Mouse (Mus musculus) neural tube, embryonic 12.5 days (tissue): ENCODE measurements around the gene Tmem138. TPM values are rescaled to one million over a fixed set of nuclear protein-coding genes. Genes with fewer than 3 reads are reported as not detected.

Experiments
- ATAC-seq: fragments of 200-750 bp; cut with Nextera tagmentation; 2 replicates; pipeline ENCODE4 v1.8.0; 2017; ENCODE audit warnings: low read depth, mild to moderate bottlenecking, moderate TSS enrichment, moderate library complexity; ENCODE audit not compliant: low FRiP score
- H3K27ac ChIP-seq: fragments of 300-500 bp; sonication (generic); 2 replicates; pipeline ENCODE4 v1.5.1; 2016
- H3K27me3 ChIP-seq: fragments of 300-500 bp; sonication (generic); replicated peaks from 2 replicates; pipeline ENCODE4 v1.6.1; 2016; ENCODE audit warnings: mild to moderate bottlenecking
- H3K36me3 ChIP-seq: fragments of 300-500 bp; sonication (generic); 2 replicates; pipeline ENCODE4 v1.6.1; 2016; ENCODE audit warnings: mild to moderate bottlenecking
- H3K4me1 ChIP-seq: fragments of 300-500 bp; sonication (generic); 2 replicates; pipeline ENCODE4 v1.6.1; 2016
- H3K4me2 ChIP-seq: fragments of 300-500 bp; sonication (generic); replicated peaks from 2 replicates; pipeline ENCODE4 v1.6.1; 2016; ENCODE audit warnings: mild to moderate bottlenecking
- H3K4me3 ChIP-seq: fragments of 300-500 bp; sonication (generic); 2 replicates; pipeline ENCODE4 v1.5.1; 2016
- H3K9ac ChIP-seq: fragments of 300-500 bp; sonication (generic); 2 replicates; pipeline ENCODE4 v1.6.1; 2016; ENCODE audit warnings: mild to moderate bottlenecking
- H3K9me3 ChIP-seq: fragments of 300-500 bp; sonication (generic); 2 replicates; pipeline ENCODE4 v1.6.1; 2016; ENCODE audit warnings: mild to moderate bottlenecking
- WGBS: fragments of 180-500 bp; shearing (Covaris S2); methylation state at CpG from one replicate; pipeline ENCODE4 v1.1.7; 2016; 5-methylcytosine and 5-hydroxymethylcytosine counted together
- polyA plus RNA-seq: library from polyadenylated mRNA; unstranded; fragments of >200 nt; fragmentation: Nextera tagmentation; extraction: Ambion mirVana; gene quantifications from 2 replicates; pipeline ENCODE4 v1.2.1, GENCODE M21; 2016

The Tmem138 gene
- 41.6 and 42.9 TPM in 2 replicates for polyA plus RNA-seq

DNA sequence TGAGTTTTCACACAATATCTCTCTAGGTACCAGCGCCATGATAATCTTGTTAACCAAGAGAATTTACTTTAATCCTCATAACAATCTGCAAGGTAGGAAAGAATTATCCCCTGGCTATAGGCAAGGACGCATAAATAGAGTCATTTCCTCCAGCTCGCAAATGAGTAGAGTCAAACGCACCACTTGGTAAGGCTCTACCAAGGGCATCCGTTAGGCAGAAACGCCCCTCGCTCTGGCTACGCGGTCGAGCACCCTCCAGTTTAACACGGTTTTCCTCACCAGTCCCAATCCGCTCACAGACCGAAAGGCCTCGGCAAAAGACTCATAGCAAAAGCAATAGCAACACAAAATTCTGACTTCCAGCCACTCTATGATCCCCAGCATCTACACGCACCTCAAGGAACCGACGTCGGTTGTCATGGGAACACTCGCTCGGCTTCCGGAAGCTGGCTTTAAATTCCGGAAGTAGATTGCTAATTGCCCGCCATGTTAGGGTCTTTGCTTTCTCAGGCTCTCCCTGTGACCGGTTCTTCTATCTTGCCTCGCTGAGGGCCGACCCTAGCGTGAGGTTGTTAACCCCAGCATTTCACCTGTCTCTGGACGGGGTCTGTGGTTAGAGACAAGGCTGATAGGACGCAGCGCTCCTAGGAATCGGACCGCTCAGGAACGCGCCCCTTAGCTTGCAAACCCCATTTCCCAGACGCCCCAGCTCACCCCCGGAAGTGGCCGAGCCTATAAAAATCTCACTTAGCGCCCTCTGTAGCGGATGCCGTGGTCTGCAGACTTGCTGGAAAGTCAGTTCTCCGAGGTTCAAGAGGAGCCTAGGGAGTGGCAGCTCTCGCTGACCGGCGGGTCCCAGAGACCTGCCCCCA lies at the start of gene Tmem138, which contains the start of gene Cyb561a3:
Gene Tmem138 (minus strand): TSS at position 673 of the 872 bp plus-strand sequence.
Gene Cyb561a3 (plus strand): TSS at position 483 of the 872 bp plus-strand sequence.
- Histone ChIP-seq H3K9ac (peak within 1 kb of the TSS; percentile 66), H3K4me2 (peak within 1 kb of the TSS; percentile 79), H3K4me3 (peak within 1 kb of the TSS; percentile 51), H3K36me3 (peaks cover 27% of the 10 kb centered on the region), H3K27ac (0 out of 2 replicates have a peak within 1 kb of the TSS, but pooled peaks have one; percentile 28), H3K9me3 (no peaks in the 10 kb centered on the region), H3K27me3 (no peaks in the 10 kb centered on the region), H3K4me1 (peaks cover 11% of the 10 kb centered on the region)
- ATAC-seq: peak; percentile 96
- WGBS: under 1% methylated on average over 44 of the region's 44 CpGs

DNA sequence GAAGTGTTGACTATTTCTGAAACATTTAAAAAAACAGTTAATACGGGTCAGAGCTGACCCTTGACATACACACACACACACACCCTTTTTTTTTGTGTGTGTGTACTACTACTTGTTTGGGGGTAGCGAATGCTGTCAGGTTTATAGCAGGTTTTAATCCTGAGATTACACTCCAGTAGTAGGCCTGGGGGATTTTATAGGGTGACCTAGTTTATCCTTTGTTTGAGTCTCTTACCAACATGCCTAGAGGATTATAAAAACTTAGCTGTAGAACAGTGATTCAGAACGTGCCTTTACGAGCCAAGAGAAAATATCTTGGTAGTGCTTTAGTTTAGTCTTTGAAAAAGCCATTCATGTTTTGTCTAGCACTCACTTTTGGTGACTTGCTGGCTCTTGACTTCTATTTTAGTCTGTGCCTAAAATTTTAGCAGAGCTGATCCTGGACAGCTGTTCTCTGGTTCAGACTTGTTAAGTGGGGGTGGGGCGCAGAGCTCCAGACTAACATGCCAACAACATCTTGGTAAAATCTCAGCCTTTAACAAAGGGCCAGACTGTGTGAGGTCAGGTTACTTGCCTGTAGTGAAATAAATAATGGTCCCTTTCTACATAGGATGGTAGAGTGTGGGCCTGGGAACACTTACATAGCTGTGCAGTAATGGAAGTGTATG lies 31.5 kb upstream of the Tmem138 start:
- peaks cover 20% of the 10 kb centered on the region for H3K4me1 ChIP-seq
- no peak overlapping the region for H3K4me2 ChIP-seq
- peaks cover 63% of the 10 kb centered on the region for H3K36me3 ChIP-seq
- H3K4me3 ChIP-seq: no peak overlapping the region
- WGBS: 91% methylated on average over 5 of the region's 5 CpGs
- no peak overlapping the region for H3K27ac ChIP-seq
- no peak for ATAC-seq
- H3K9me3 ChIP-seq: no peaks in the 10 kb centered on the region
- no peaks in the 10 kb centered on the region for H3K27me3 ChIP-seq
- no peak overlapping the region for H3K9ac ChIP-seq

DNA sequence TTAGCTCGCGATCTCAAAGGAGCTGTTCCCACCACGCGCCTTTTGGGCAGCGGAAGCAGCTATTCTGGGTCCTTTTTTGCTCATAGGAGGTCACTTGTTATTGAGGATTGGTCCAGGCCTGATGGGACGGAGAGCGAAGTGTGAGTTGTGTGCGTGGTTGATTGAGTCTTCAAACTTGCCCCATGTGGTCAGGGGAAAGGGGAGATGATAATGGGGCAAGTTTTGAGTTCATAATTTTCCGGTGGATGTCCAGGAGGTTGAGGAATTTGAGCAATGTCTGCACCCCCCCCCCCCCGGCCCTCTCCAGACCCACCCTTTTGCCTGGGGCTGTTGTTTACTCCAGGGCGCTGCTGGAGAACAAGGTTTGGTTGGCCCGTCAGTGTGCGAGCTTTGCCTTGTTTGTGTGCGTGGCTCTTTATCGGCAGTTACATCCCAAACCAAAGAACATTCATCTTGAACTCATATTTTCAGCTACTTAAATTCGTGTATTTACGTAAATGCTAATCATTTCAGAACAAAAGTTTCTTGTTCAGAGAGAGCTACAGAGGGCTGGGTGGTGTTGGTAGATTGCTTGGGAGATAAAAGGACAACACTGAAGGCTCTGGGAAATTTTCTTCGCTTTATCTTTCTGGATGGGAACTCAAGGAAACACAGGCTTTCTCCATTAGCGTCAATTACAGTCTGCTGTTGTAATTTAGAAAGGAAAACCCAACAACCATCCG lies 28.9 kb upstream of the Tmem138 start:
- Histone ChIP-seq H3K4me3 (peak overlapping the region; percentile 98), H3K9ac (peak overlapping the region; percentile 90), H3K27me3 (no peaks in the 10 kb centered on the region), H3K36me3 (peaks cover 38% of the 10 kb centered on the region), H3K27ac (peak overlapping the region; percentile 53; the same call in 1 of the 2 replicates), H3K9me3 (no peaks in the 10 kb centered on the region), H3K4me2 (peak overlapping the region; percentile 80), H3K4me1 (peaks cover 26% of the 10 kb centered on the region)
- 7% methylated on average over 20 of the region's 20 CpGs for WGBS
- peak; percentile 6; the same call in 1 of the 2 replicates for ATAC-seq

DNA sequence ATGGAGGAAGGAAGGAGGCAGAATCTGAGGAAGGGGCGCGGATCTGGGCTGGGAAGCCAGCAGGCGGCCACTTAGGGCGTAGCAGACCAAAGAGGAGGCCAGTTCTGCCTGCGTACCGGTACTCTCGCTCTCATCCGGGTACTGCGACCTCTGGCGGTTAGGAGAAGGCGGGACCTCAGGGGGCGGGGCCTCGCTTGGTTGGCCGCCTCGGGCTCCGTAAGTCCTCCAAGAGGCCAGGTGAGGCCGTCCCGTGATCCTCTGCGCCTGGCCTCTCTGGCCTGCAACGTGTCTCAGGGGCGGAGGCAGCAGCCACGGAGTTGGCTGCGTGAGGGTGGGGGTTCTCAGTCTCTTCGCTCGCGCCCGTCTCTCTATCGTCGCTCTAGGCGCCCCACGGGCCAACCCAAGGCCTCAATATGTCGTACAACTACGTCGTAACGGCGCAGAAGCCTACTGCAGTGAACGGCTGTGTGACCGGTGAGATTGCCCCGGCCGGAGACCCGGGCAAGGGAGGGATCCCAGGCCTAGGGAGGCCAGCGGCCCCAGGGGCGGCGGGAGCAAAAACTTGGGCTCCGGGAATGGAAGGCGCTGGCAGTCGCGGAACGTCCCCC lies 28.2 kb upstream of the Tmem138 start, which contains the start of the genes Ddb1 and Tkfc:
Gene Ddb1 (plus strand): TSS at position 35 of the 608 bp plus-strand sequence.
Gene Tkfc (minus strand): TSS at position 362 of the 608 bp plus-strand sequence.
- Histone ChIP-seq H3K4me2 (peak within 1 kb of the TSS; percentile 80), H3K36me3 (peaks cover 32% of the 10 kb centered on the region), H3K4me3 (peak within 1 kb of the TSS; percentile 98), H3K4me1 (peaks cover 26% of the 10 kb centered on the region), H3K9me3 (no peaks in the 10 kb centered on the region), H3K27ac (peak within 1 kb of the TSS; percentile 65), H3K27me3 (no peaks in the 10 kb centered on the region), H3K9ac (peak within 1 kb of the TSS; percentile 90)
- under 1% methylated on average over 49 of the region's 49 CpGs for WGBS
- ATAC-seq: peak; percentile 95

DNA sequence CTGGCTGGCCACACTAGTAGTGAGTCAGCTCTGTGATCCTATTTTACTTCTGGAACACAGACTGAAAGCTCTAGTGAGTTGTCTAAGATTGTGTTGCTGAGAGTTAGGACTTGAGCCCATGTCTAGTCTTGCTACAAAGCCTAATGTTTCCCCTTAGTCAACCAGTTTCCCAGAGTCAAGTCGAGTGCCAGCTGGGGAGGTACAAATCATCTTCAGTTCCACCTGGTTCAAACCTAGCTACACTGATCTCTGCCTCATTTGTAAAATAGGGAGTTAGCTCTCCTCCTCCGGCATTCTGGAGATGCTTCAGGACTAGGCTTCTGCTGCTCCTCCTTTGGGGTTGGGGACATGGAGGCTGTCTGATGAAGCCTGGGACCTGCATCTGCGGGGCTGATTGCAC lies 27.4 kb upstream of the Tmem138 start:
- WGBS: 54% methylated on average over 3 of the region's 3 CpGs
- Histone ChIP-seq H3K4me2 (peak overlapping the region; percentile 80), H3K27ac (peak overlapping the region; percentile 65; the same call in 1 of the 2 replicates), H3K9ac (peak overlapping the region; percentile 68), H3K9me3 (no peaks in the 10 kb centered on the region), H3K4me1 (peaks cover 26% of the 10 kb centered on the region), H3K4me3 (peak overlapping the region; percentile 98), H3K36me3 (peaks cover 27% of the 10 kb centered on the region), H3K27me3 (no peaks in the 10 kb centered on the region)
- ATAC-seq: no peak

DNA sequence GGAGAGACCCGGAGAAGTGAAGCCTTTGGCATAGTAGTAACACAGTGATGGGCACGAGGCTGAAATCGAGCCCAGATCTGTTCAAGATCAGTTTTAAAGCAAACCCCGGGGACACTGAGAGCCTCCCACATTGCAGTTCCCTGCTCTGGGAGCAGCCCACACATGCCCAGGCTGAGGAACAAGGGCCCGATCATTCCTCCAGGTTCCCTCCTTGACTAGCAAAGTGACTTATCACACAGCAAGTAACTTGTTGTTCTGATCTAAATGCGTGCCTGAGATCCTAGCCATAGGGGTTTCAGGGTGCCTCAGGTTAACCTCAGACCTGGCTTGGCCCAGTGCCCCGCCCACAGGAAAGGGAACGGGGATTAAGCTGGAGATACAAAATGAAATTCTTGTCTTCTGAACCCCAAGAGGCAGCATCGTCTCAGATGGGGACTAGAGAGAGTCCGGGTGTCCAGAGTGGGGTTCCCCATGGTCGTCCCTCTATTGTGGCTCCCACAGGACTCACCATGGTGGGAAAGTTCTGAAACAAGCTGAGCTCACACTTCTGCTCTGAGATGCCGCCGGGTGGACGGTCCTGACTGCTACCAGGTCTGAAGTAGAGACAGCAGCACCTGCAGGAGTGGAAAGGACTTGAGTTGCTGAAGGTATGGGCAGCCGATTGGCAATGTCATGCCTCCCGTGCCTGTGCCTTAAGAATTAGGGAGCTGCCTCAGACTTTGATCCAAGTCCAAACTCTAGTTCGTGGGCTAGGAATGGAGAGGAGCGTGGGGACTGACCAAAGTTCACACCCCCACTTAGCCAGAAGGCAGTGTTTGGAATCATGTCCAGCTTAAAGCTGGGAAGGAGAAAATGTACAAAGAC lies 26.7 kb upstream of the Tmem138 start:
- WGBS: 88% methylated on average over 18 of the region's 18 CpGs
- Histone ChIP-seq H3K27me3 (no peaks in the 10 kb centered on the region), H3K27ac (no peak overlapping the region), H3K36me3 (peaks cover 23% of the 10 kb centered on the region), H3K4me1 (peaks cover 26% of the 10 kb centered on the region), H3K4me2 (peak overlapping the region; percentile 80), H3K9me3 (no peaks in the 10 kb centered on the region), H3K4me3 (no peak overlapping the region), H3K9ac (peak overlapping the region; percentile 68; the same call in 1 of the 2 replicates)
- ATAC-seq: no peak

DNA sequence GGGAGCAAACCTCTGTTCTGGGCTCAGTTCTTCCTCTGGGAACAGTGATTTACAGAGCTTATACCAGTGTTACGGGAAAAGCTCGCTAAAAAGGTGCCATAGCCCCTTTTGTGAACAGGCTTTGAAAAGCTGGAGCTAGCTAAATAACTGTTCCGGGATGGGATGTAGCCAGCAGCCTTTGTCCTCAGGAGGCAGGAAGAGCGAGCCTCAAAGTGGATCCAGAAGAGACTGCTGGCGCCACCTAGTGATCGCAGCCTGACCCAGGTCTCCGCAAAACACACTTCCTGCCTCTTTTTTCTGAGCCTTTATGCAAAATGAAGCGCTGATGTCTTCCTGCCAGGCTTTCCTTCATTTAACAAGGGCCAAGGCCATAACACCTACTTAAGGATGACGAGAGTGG lies 25.6 kb upstream of the Tmem138 start:
- ATAC-seq: peak; percentile 64
- H3K9ac ChIP-seq: peak overlapping the region; percentile 61
- H3K36me3 ChIP-seq: peaks cover 16% of the 10 kb centered on the region
- H3K27me3 ChIP-seq: no peaks in the 10 kb centered on the region
- H3K9me3 ChIP-seq: no peaks in the 10 kb centered on the region
- WGBS: 2% methylated on average over 9 of the region's 9 CpGs
- peak overlapping the region; percentile 80 for H3K4me2 ChIP-seq
- H3K4me3 ChIP-seq: peak overlapping the region; percentile 19
- H3K27ac ChIP-seq: peak overlapping the region; percentile 88
- H3K4me1 ChIP-seq: peaks cover 26% of the 10 kb centered on the region

DNA sequence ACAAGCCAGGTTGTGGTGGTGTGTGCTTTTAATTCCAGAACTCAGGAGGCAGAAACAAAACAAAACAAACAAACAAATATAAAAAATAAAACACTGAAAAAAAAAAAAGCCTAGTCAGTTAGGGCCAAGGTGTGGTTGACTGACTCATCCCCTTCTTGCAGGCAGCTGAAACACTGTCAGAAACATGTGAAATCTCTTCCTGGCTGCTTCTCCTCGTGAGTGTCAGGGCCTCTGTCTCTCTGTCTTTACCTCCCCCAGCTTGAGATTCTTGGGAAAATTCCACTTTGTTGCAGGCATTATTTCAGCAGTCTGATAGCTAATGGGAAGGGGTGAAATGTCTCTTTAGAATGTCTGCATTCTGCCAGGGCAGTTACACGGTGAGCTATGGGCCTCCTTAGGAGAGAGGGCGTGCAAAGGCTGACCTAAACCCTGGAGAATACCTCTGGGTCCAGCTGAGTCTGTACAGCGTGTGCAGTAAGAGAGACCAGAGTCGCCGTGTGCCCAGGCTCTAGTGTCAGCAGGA lies 25.1 kb upstream of the Tmem138 start:
- peak overlapping the region; percentile 61 for H3K9ac ChIP-seq
- WGBS: 4% methylated on average over 6 of the region's 6 CpGs

DNA sequence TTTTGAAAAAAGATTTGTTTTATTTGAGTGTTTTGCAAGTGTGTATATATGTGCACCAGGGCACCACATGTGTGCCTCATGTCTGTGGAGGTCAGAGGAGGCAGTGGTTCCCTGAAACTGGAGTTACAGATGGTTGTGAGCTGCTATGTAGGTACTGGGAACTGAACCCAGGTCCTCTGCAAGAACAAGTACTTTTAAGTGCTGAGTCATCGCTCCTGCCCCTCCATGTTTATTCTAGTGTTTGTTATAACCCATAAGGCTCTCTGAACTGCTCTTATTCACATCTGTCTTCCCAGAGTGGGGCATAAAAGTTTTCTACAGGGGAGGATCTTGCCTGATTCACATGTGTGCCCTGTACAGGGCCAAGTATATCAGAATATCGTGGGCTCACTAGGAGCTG lies 22.5 kb upstream of the Tmem138 start:
- no peak for ATAC-seq
- no peak overlapping the region for H3K4me2 ChIP-seq

More for the DNA sequence above, 25.1 kb upstream of the Tmem138 start:
- H3K9me3 ChIP-seq: no peaks in the 10 kb centered on the region
- ATAC-seq: peak; percentile 61
- peak overlapping the region; percentile 19 for H3K4me3 ChIP-seq
- no peaks in the 10 kb centered on the region for H3K27me3 ChIP-seq
- H3K4me2 ChIP-seq: peak overlapping the region; percentile 80
- H3K4me1 ChIP-seq: peaks cover 26% of the 10 kb centered on the region
- H3K36me3 ChIP-seq: peaks cover 11% of the 10 kb centered on the region
- H3K27ac ChIP-seq: peak overlapping the region; percentile 88

DNA sequence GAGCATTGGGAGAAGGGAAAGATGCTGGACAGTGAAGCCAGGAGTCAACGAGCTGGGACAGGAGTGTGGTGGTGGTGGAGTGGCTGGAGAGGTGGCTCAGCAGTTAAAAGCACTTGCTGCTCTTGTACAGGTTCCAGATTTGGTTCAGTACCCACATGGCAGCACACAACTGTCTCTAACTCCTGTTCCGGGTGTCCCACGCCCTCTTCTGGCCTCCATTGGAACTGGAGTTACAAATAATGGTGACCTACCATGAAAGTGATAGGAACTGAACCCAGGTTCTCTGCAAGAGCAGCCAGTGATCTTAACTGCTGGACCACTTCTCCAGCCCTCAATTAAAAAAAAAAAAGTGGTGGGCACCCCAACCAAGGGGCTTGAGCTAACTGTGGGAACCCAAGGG lies 21.0 kb upstream of the Tmem138 start:
- Histone ChIP-seq H3K4me2 (no peak overlapping the region), H3K9ac (no peak overlapping the region), H3K27me3 (no peaks in the 10 kb centered on the region), H3K4me3 (no peak overlapping the region), H3K36me3 (peaks cover 39% of the 10 kb centered on the region), H3K9me3 (no peaks in the 10 kb centered on the region), H3K27ac (no peak overlapping the region), H3K4me1 (peaks cover 6% of the 10 kb centered on the region; the same call in 1 of the 2 replicates)
- 38% methylated on average over 3 of the region's 3 CpGs for WGBS
- ATAC-seq: no peak

More for the DNA sequence above, 22.5 kb upstream of the Tmem138 start:
- WGBS: 92% methylated on average over 2 of the region's 2 CpGs
- no peak overlapping the region for H3K9ac ChIP-seq
- peaks cover 24% of the 10 kb centered on the region for H3K36me3 ChIP-seq
- H3K4me3 ChIP-seq: no peak overlapping the region
- H3K9me3 ChIP-seq: no peaks in the 10 kb centered on the region
- H3K4me1 ChIP-seq: peaks cover 13% of the 10 kb centered on the region
- no peaks in the 10 kb centered on the region for H3K27me3 ChIP-seq
- no peak overlapping the region for H3K27ac ChIP-seq
